Mouse (Mus musculus): Measurements from ENCODE around the gene Vps51.

Vps51 gene

DNA sequence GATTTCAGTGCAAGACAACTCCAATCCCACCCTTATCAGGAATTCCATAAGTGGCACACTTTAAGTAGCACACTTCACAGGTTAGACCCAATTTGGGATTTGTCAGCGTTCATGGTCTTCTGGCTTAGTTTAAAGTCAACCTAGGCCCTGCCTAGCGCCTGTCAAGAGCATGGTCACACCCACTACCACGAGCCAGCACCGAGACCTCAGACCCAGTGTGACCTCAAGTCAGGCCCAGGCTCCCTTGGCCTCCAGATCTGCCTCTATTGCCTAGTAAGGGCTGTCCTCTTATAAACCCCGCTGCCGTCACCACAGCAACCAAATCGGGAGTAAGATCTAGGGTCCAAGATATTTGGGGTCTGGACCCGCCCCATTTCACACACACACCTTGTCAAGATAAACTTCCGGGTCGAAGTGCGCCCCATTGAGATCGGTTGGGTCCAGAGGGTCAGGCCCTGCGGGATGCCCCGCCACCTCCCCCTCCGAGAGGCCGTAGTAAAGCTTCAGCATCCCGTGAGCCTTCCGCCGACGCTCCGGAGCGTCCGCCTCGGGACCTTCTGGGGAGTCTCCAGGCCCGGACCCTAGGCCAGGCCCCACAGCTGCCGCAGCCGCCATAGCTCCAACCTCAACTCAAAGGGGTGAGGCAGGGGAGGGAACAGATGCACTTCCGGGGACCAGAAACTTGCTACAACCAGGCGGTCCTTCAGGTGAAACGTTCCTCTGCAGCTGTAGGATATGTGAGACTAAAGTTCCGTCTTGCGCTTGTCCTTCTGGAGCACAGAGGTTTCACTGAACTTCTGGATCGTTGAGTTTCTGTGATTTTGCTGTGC, at the start of gene Vps51:
Vps51 (minus strand) TSS at position 668 of the 830 bp plus-strand sequence.
- DNase-seq, result peak; percentile 78

DNA sequence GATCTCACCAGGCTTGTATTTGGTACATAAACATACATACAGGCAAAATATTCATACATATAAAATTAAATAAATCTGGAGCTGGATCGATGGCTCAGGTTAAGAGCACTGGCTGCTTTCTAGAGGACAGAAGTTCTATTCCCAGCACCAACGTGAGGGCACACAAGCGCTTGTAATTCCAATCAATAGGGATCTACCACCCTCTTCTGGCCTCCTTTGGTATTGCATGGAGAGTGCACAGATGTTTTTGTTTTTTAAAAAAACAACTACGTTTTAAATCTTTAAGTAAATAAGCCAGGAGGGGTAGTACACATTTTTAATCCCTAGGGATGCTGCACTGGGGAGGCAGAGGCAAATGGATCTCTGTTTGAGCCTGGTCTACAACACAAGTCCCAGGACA, 49.3 kb upstream of the Vps51 start:
- no peak for DNase-seq

DNA sequence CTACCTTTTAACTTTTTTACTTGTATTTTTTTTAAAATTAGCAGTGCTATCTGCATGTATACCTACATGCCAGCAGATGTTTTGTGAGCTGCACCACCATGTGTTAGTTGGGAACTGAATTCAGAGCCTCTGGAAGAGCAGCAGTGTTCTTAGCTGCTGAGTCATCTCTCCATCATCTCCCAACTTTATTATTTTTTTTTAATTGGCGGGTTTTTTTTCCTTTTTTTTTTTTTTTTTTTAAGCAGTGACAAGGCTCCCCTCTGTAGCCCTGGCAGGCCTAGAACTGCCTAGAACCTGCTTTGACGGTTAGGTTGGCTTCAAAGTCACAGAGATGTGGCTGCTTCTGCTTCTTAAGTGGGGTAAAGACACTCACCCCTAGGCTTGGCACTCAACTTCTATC, 47.9 kb upstream of the Vps51 start:
- no peak for DNase-seq

DNA sequence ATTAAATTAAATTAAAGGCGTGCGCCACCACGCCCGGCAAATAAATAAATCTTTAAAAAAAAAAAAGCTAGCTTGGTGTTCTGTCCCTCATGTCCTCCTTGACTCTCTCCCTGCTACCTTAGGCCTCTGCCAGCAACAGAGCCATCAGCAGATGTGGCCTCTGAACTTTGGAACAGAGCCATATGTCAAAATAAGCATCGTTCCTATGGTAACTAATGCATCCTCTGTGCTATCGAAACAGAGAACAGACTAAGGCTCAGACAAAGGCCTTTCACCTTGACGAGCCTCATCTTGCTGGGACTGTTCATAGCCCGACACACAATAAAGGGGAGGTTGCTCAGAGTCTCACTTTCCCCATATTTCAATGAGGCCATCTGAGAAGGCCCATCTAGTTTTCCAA, 46.3 kb upstream of the Vps51 start:
- DNase-seq, result no peak

DNA sequence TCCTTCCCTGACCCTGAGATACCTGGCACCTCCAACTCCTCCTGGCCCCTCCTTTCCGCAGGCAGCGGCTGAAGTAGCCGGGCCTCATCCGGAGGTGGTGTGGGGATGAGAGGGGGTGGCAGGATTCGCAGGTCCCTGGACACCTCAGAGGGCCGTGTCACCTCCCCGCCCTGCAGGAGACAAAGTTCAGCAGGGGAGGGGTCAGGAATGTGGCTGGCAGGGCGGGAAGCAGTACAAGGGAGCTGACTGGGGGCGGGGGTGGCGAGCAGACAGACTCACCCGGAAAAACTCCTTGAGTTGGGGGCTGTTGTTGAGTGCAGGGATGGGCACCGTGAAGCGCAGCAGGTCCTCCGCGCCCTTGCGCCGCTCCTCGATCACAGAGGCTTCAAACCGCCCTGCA, 44.7 kb upstream of the Vps51 start:
- no peak for DNase-seq

DNA sequence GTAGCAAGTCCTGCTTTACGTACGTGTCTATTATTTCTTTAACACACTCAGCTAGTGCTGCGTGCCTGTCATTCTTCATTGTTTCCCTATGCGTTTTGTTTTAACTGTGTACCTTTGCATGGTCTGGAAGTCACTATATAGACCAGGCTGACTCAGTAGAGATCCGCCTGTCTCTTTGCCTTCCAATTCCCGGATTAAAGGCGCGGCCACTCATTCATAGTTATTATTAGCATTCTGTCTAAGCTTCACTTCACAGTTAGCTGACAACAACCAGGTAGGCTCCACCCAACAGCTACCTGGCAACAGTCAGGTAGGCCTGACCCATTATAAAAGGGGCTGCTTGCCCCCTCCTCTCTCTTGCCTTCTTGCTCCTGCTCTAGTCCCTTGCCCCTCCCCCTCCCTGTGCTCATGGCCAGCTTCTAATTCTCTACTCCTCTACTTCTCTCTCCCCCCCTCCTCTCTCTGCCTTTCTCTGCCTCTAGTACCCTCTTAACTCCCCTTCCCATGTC, 41.7 kb upstream of the Vps51 start:
- DNase-seq, result no peak

DNA sequence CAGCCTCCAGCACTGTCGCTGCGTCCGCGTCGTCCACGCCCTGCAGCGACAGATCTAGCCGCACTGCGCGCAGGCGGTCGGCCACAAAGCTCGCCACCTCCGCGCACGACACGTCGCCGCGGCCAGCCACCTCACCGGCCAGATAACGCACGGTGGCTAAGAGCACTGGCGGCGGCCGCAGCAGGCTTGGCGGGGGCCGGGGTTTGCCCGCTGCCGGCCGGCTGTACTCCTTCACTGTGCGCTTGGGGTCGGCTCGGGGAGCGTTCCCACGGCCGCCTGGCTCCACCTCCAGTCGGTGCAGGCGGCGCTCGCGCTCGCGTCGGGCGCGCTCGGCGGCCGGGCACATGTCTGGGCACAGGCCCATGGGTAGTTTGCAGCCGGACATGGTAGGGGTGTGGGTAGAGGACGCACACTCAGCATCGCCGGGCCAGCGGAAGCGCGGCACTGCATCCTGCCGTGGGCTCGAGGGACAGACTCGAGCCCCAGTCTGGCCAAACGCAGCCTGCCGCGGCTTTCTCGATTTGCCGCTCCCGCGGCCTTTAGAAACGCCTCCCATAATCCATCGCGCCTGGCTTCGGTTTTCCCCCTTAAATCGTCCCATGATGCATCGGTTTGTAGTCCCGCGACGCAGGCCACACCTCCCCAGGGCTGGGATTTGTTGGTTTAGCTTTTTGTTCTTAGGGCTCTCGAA, 41.1 kb upstream of the Vps51 start, which contains the start of gene Sac3d1:
Sac3d1 (minus strand) TSS at position 665 of the 691 bp plus-strand sequence.
- DNase-seq, result peak; percentile 83

DNA sequence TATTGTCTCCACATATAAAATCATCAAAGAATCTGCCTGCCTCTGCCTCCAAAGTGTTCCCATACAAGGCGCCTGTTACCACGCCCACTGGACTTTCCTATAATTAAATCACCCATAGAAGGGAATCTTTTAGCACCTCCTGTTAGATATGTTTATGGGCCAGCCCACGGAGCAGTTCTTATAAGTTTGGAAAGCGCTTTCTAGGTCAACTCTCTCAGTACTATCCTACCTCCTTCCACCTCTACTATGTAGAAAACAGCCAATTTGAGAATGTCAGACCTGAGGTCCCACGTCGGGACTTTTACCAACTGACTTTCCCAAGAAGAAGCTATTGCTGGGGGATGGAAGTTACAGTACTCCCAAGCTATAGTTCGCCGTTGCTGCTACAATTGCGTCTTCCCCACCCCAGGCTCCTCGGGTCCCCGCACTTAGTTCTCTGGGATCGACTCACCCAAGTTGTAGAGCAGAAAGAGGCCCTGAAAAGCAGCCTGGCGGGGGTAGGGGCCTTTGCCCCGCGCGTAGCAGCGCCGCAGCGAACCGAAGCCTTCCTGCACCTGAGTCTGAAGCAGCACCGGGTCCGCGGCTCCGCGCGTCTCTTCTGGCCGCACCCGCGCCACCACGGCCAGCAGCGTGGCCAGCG, 40.4 kb upstream of the Vps51 start:
- no peak for DNase-seq

DNA sequence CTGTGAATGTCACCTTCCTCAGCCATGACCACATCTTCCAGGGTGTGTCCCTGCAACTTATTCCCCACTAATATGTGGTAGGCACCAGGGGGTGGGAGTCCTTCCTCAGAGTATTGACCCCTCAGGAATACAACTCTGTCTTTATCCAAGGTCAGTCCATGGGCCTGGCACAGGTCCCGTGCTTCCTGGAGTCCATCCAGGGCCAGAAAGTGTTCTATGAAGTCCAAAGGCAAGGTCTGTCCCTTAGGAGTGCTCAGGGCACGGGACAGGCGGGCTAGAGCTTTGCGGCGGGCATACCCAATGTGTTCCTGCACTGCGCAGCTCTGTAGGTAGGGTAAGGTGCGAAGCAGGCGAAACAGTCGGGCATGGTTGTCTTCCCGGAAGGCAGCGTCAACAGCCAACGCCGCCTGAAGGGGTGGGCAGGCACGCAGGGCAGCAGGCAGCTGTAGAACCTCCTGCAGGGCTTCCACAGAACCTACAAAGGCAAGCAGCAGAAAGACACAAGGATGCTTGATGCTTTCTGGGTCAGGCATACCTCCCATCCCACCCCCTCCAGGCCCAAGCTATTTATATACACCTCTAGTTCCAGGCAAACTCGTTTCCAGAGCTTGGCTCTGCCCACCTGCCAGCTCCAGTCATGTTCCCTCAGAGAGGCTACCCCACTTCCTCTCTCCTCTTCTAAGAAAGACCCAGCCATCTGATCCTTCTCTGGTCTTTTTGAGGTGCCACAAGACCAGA, 39.3 kb upstream of the Vps51 start:
- DNase-seq, result no peak

DNA sequence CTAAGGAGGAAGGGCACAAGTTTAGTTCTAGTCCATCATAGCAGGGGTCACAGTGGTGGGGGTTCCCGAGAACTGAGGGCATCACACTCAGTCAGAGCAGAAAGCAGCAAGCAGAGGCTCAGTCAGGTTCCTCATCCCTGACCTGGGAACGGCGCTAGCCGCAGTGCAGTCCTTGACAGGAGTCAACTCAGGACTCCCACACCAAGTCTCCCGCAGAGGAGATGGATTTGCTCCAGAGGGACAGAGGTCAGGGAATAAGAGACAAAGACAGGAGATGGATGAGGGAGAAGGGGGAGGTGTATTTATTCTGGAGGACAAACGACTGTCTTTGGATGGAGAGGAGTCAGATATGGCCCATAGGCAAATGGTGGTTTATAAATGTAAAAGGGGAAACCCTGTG, 36.1 kb upstream of the Vps51 start:
- DNase-seq, result no peak

DNA sequence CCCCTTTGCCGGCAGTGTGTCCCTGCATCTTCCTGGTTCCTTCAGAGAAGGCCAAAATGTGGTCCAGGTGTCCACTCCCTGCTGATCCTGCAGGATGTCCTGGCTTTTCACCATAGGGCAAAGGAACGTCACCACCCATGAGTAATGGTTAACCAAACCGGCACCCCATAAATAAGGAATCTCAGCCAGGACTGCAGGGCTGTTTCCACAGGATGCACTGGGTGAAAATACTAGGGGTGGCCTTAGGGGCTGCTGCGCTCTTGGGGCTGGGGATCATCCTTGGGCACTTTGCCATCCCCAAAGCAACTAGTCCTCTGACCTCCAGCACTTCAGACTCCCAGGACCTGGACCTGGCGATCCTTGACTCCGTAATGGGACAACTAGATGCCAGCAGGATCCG, 28.6 kb upstream of the Vps51 start, which contains the start of gene Naaladl1:
Naaladl1 (plus strand) TSS at position 197 of the 400 bp plus-strand sequence.
- no peak for DNase-seq

DNA sequence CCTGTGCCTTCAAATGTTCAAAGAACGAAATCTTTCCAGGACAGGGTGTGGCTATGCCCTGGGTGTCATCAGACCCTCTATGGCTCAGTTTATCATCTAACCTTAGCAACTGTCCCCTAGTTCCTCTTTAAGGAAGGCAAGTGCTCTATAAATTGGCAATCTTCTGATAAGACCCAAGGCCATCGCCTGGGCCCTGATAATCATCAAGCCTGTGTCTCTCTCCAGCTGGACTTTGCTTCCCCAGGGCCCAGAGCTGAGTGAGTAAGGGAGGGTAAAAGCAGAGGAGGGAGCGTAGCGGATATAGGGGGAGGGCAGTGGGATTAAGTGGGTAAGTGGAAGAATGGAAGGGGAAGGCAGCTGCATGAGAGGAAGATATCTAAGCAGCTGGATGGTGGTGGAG, 27.4 kb upstream of the Vps51 start:
- no peak for DNase-seq

DNA sequence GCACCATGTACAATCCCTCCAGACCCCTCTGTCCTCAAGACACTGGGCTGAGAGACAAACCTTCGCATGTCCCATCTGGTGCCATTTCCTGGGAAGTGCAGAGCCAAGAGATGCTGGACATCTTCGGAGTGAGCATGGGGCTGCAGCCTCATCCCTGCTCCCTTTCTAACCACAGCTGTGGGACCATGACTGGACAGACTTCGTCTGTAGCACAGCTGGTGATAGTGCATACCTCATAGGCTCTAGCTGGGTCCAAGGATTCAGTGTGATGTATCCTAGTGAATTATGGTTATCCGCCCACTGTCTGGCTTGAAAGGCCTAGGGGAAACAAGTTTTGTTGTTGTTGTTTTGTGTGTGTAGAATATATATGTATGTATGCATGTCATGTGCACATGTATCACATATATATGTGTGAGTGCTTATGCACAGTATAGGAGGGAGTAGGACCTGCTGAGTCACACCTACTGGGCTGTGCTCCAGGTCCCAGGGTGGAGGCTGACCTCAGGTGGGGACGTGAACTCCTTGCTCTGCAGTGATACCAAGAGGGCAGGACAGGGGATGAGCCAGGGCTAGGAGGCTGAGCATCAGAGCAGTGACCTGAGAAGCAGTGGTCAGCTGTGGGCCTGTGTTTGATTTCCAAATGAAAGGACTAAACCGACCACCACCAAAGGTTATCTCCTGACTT, 25.3 kb upstream of the Vps51 start:
- DNase-seq, result no peak

DNA sequence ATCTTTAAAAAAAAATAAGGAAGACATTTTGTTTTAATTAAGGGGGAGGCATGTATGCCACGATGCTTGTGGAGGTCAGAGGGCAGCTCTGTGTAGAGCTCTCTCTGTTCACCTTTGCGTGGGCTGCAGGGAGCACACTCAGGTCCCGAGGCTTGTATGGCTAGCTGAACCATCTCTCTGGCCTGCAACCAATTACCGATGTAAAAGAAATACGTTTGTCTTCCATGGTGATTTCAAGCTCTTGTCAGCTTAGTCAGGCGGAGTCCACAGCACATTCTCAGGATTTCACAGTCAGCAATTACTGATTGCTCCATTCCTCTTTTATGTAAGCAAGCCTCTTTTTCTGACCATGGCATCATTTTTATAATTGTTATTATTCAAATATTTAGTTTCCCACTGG, 24.2 kb upstream of the Vps51 start:
- no peak for DNase-seq

DNA sequence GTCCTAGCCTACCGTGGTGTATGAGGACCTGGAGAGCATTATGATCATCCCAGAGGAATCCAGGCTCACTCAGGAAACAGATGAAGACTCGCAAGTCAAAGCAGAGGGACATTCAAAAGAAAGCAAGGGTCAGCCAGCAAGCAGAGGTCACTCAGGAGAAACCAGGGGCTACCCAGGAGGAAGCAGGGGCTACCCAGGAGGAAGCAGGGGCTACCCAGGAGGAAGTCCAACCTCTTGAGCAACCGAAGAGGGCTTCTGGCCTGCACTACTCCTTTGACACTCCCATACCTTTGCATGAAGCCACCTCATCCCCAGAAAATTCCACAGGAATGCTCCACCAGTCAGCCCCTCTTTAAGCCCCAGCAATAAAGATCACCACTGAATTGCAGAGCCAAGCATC, 20.8 kb upstream of the Vps51 start:
- no peak for DNase-seq

DNA sequence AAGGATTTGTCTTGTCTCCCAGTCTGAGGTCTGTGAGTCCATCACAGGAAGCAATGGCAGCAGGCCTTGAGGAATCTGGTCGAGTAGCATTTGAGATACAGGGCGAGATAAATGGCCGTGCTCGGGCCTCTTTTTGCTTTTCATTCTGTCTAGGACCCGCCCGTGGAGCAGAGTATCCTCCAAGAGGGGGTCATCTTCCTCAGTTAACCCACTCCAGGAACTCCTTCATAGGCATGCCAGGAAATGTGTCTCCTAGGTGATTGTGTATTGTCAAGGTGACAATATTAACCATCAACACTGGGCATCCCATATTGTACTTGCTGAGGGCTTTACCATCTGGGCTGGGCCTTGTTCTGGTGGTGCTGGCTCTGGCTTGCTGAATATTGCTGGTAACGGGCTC, 17.1 kb upstream of the Vps51 start, which contains the start of gene AC131692.1:
AC131692.1 (plus strand) TSS at position 301 of the 400 bp plus-strand sequence.
- DNase-seq, result no peak

DNA sequence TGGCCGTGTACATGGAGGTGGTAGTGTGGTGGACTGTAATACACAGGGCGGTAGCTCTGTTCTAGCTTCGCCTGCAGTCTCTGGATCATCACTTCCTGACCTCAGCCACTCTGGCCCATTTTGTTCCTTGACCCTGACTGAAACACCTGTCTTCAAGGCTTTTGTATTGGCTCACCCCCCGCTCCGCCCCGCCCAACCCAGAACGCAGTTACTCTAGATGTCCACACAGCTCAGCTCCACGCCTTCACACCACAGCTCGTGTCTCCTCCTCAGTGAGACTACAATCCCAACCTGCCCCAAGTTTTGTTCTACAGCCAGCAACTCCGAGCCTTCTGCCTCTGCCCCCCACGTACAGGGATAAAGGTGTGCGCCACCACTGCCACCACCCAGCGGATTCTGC, 11.8 kb upstream of the Vps51 start:
- no peak for DNase-seq

DNA sequence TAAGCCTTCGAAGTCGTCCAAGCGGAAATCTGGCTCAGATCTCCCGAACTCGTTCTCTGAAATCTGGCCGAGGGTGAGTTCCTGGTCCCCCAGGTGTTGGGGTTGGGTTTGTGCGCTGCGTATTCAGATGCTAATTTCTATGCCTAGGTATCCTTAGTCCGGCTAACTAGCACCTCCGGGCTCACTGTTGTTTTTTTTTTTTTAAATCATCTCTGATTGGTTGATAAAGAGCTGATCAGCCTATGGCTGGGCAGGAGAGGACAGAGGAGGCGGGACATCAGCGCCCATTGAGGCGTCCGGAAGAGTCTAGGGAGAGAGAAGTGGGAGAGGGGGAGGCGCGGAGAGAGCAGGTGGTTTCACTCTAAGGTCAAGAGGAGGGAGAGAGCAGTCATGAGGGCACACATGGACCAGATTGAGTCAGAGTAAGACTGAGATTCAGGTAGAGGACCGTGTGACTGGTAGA, 8.4 kb upstream of the Vps51 start:
- DNase-seq, result no peak

DNA sequence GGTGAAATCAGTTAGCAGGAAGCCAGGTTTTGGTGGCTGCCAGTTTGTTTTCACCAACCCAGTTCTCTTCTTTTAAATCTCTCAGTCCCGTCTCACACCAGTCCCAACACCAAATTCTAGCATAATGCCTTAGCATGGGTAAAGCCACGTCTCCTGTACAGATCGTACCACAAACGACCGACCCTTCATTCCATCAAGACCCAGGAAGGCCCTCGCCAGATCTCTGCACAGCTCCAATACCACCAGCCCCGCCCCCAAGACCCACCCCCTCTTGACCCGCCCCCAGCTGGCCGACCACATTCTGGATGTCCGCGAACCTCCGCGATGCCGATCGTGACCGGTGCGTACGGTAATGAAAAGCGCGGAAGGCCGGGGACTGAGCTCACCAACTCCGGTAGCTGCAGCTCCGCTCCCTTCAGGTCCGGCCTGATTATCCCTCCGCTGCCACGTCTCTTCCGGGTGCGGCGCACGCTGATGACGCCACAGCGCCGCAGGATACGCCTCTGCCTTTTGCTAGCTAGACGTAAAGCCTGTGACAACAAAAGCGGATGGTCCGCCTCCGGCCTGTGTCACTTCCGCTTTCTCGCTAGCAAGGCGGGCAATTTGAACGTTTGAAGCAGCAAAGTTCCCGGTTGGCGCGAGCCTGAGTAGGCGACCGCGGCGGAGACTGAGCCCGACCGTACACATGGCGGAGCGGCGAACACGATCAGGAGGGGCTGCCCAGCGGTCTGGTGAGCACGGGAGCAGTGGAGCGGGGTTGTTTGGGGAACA, 7.6 kb upstream of the Vps51 start, which contains the start of the genes Zfpl1 and Cdca5:
Zfpl1 (minus strand) TSS at position 479 of the 771 bp plus-strand sequence.
Cdca5 (plus strand) TSS at position 506 of the 771 bp plus-strand sequence.
- DNase-seq, result peak; percentile 97

DNA sequence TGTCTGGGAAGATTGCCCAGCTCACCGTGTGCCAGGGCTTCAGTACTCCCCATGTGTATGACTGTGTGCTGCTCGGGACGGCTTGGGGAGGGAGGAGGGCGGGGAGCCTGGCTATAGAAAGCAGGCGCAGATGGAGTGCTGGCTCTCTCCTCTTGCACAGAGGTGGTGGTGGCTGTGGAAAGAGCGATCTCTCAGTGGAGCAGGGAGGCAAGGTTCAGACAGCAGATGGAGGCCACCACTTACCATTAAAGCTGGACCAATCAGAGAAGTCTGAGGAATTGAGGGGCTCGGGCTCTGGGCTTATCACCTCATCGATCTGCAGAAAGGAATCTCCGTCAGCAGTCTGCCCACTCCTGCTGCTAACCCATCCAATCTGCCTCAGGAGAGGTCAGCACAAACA, 5.1 kb upstream of the Vps51 start, which contains the start of gene Gm28374:
Gm28374 (minus strand) TSS at position 101 of the 400 bp plus-strand sequence.
- no peak for DNase-seq

DNA sequence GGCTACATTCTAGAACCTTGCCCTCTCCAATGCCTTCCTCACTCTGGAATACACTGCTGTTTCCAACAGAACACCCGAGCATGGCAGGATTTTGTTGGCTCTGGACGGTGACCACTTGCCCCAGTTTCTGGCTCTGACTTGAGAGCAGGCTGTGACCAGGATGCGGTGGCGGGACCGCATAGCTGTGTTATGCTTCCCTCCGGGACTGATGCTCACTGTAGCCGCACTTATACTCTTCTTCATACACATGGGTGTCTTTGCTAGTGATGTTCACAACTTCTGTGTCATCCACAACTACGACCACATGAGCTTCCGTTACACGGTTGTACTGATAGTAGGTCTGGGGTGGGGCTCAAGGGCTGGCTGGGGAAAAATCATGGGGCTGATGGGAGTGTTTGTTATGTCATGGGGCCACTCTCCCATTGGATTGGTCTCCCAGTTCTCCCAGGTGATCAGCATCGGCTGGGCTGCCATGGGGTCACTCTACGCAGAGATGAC, 3.0 kb upstream of the Vps51 start, which contains the start of gene Tmem262:
Tmem262 (plus strand) TSS at position 51 of the 498 bp plus-strand sequence.
- no peak for DNase-seq

Data from cerebellum, adult 11 months (tissue).